ENCODE assay signal across 8 mouse cellular contexts in genomic region chr2:118975855-118976254, GRCm38 (mm10). TPM values are rescaled to one million over a fixed set of nuclear protein-coding genes. Genes with fewer than 3 reads are reported as not detected.
A peak's percentile ranks its signal among the peaks of the same experiment; 100 is the strongest.
DNase-seq lines count a peak whose midpoint lies in the region; ATAC-seq and TF ChIP-seq lines count a peak whose summit lies in the region.

No protein-coding gene starts in this region.

- H3K27me3 ChIP-seq in spleen, adult 2 months (ENCODE audit: control insufficient read depth, insufficient read depth, low read length), result no peaks in the 10 kb centered on the region; the same call in 1 of the 2 replicates
- peaks cover 31% of the 10 kb centered on the region for H3K27me3 ChIP-seq in hindbrain, embryonic 11.5 days (ENCODE audit: control insufficient read depth, insufficient read depth, low read length)
- H3K27me3 ChIP-seq in liver, embryonic 14.5 days (ENCODE audit: control insufficient read depth, insufficient read depth, low read length), result peaks cover 34% of the 10 kb centered on the region

- ATAC-seq in hindbrain, embryonic 11.5 days (ENCODE audit: low FRiP score), result peak; percentile 12; the same call in 1 of the 2 replicates
- ATAC-seq in liver, embryonic 14.5 days (ENCODE audit: insufficient read depth), result no peak

- H3K4me1 ChIP-seq in spleen, adult 2 months (ENCODE audit: control insufficient read depth, insufficient read depth, insufficient read length), result peaks cover 11% of the 10 kb centered on the region
- H3K4me1 ChIP-seq in hindbrain, embryonic 11.5 days (replicated peaks; ENCODE audit: control insufficient read depth, insufficient read depth, low read length), result no peaks in the 10 kb centered on the region
- H3K4me1 ChIP-seq in liver, embryonic 14.5 days (replicated peaks; ENCODE audit: control insufficient read depth in 2 of 2, insufficient read depth in 2 of 2, low read length in 1 of 2), result peaks cover 5 to 10% of the 10 kb centered on the region in 2 experiments

- H3K4me3 ChIP-seq in spleen, adult 2 months (ENCODE audit: extremely low read depth, insufficient read depth, insufficient read length), result peak overlapping the region; percentile 48
- peak overlapping the region; percentile 56 for H3K4me3 ChIP-seq in hindbrain, embryonic 11.5 days (ENCODE audit: low read depth, low read length)
- H3K4me3 ChIP-seq in liver, embryonic 14.5 days (ENCODE audit: insufficient read depth in 1 of 2, low read depth in 2 of 2, low read length in 2 of 2), result peak overlapping the region; percentile 37 to 62

- no peak for TF ChIP-seq CTCF in spleen, adult 2 months (IDR thresholded peaks at IDR 0.05; ENCODE audit: extremely low read depth, insufficient read depth, insufficient read length, insufficient replicate concordance)
- TF ChIP-seq CTCF in liver, embryonic 14.5 days (IDR thresholded peaks at IDR 0.05; ENCODE audit: low read depth), result no peak

- TF ChIP-seq POLR2A in spleen, adult 2 months (IDR thresholded peaks at IDR 0.05; ENCODE audit: low read depth, low read length), result no peak

- H3K9ac ChIP-seq in hindbrain, embryonic 11.5 days (ENCODE audit: low read depth, low read length), result peak overlapping the region; percentile 80; the same call in 1 of the 2 replicates
- H3K9ac ChIP-seq in liver, embryonic 14.5 days (replicated peaks), result peak overlapping the region; percentile 32

- WGBS in spleen, adult 2 months, result under 1% methylated on average over 15 of the region's 15 CpGs
- WGBS in hindbrain, embryonic 11.5 days, result 6% methylated on average over 15 of the region's 15 CpGs
- WGBS in liver, embryonic 14.5 days (ENCODE audit: insufficient replicate concordance), result 3% methylated on average over 15 of the region's 15 CpGs

- peak overlapping the region; percentile 94 for H3K4me2 ChIP-seq in hindbrain, embryonic 11.5 days (replicated peaks; ENCODE audit: low read depth, low read length)
- peak overlapping the region; percentile 90 for H3K4me2 ChIP-seq in liver, embryonic 14.5 days (ENCODE audit: low read depth)

- DNase-seq in embryo, embryonic 11 days, result peak; percentile 17
- DNase-seq in embryo, embryonic 10 days (ENCODE audit: low spot score), result no peak
- DNase-seq in spleen, adult 2 months (ENCODE audit: low read depth in 1 of 2, low spot score in 2 of 2), result no peak
- DNase-seq in spleen, postnatal 4 days (ENCODE audit: low spot score in 2 of 2), result no peak
- DNase-seq in hindbrain, embryonic 11.5 days (ENCODE audit: low spot score), result no peak
- DNase-seq in liver, embryonic 14.5 days (ENCODE audit: low read depth in 3 of 3, low spot score in 3 of 3), result no peak
- no peak for DNase-seq in Muller cell, postnatal 12 days (ENCODE audit: inconsistent ontology term)
- DNase-seq in cerebellum, adult 8-10 months, result no peak

- no peaks in the 10 kb centered on the region for H3K9me3 ChIP-seq in hindbrain, embryonic 11.5 days (ENCODE audit: control insufficient read depth, low read length)
- no peaks in the 10 kb centered on the region for H3K9me3 ChIP-seq in liver, embryonic 14.5 days (ENCODE audit: control insufficient read depth, low read length)

- no peaks in the 10 kb centered on the region for H3K36me3 ChIP-seq in spleen, adult 2 months (ENCODE audit: control insufficient read depth, insufficient read depth, low read length)
- H3K36me3 ChIP-seq in hindbrain, embryonic 11.5 days (ENCODE audit: control insufficient read depth, insufficient read depth, low read length), result no peaks in the 10 kb centered on the region
- no peaks in the 10 kb centered on the region for H3K36me3 ChIP-seq in liver, embryonic 14.5 days (replicated peaks; ENCODE audit: control insufficient read depth, insufficient read depth, low read depth)

- no peak overlapping the region for H3K27ac ChIP-seq in spleen, adult 2 months (ENCODE audit: insufficient read depth, low read length)
- H3K27ac ChIP-seq in hindbrain, embryonic 11.5 days (ENCODE audit: low read depth, low read length), result no peak overlapping the region
- no peak overlapping the region for H3K27ac ChIP-seq in liver, embryonic 14.5 days

- no peak for TF ChIP-seq EP300 in liver, embryonic 14.5 days (IDR thresholded peaks at IDR 0.05; ENCODE audit: low read depth)

RNA-seq across cellular contexts. Expression of gene Chst14, which starts 49.6 kb away (rescaled TPM):
- 7.0 and 8.2 TPM in 2 replicates for polyA plus RNA-seq in spleen, adult 2 months (2012; rRNA removed)
- polyA plus RNA-seq in hindbrain, embryonic 11.5 days (2014; fragmentation: Nextera tagmentation; extraction: Ambion mirVana), result 19.1 and 22.2 TPM in 2 replicates
- 3.6 and 3.7 TPM in 2 replicates for polyA plus RNA-seq in liver, embryonic 14.5 days (2012; rRNA removed)
- 4.2 and 4.3 TPM in 2 replicates for polyA plus RNA-seq in liver, embryonic 14.5 days (2014; fragmentation: Nextera tagmentation; extraction: Ambion mirVana)

RNA-seq across cellular contexts. Expression of gene Ccdc32, which starts 53.3 kb away (rescaled TPM):
- 3.9 and 4.0 TPM in 2 replicates for polyA plus RNA-seq in spleen, adult 2 months (2012; rRNA removed)
- 23.3 and 25.8 TPM in 2 replicates for polyA plus RNA-seq in hindbrain, embryonic 11.5 days (2014; fragmentation: Nextera tagmentation; extraction: Ambion mirVana)
- 5.4 and 6.9 TPM in 2 replicates for polyA plus RNA-seq in liver, embryonic 14.5 days (2012; rRNA removed)
- 12.6 and 12.9 TPM in 2 replicates for polyA plus RNA-seq in liver, embryonic 14.5 days (2014; fragmentation: Nextera tagmentation; extraction: Ambion mirVana)

RNA-seq across cellular contexts. Expression of gene Rpusd2, which starts 58.7 kb away (rescaled TPM):
- polyA plus RNA-seq in spleen, adult 2 months (2012; rRNA removed), result 3.2 and 4.3 TPM in 2 replicates
- polyA plus RNA-seq in hindbrain, embryonic 11.5 days (2014; fragmentation: Nextera tagmentation; extraction: Ambion mirVana), result 6.6 and 7.2 TPM in 2 replicates
- 3.6 and 4.0 TPM in 2 replicates for polyA plus RNA-seq in liver, embryonic 14.5 days (2012; rRNA removed)
- polyA plus RNA-seq in liver, embryonic 14.5 days (2014; fragmentation: Nextera tagmentation; extraction: Ambion mirVana), result 2.3 and 3.0 TPM in 2 replicates
